Mouse (Mus musculus) stomach, embryonic 16.5 days (tissue): ENCODE data around the gene Dhx15. TPM values are rescaled to one million over a fixed set of nuclear protein-coding genes. Genes with fewer than 3 reads are reported as not detected.

Experiments
- ATAC-seq: fragments of 200-750 bp; cut with Nextera tagmentation; 2 replicates; pipeline ENCODE4 v1.8.0; 2017; ENCODE audit warnings: moderate number of reproducible peaks, moderate TSS enrichment; ENCODE audit not compliant: insufficient read depth, low FRiP score
- H3K27ac ChIP-seq: fragments of 300-500 bp; sonication (generic); 2 replicates; pipeline ENCODE4 v1.5.1; 2014; ENCODE audit warnings: low read length
- H3K27me3 ChIP-seq: fragments of 300-500 bp; sonication (generic); 2 replicates; pipeline ENCODE4 v1.6.1; 2014; ENCODE audit warnings: low read length, control low read depth, mixed read lengths; ENCODE audit not compliant: control insufficient read depth, insufficient read depth
- H3K36me3 ChIP-seq: fragments of 300-500 bp; sonication (generic); 2 replicates; pipeline ENCODE4 v1.6.1; 2014; ENCODE audit warnings: low read length; ENCODE audit not compliant: control insufficient read depth, insufficient read depth
- H3K4me1 ChIP-seq: fragments of 300-500 bp; sonication (generic); 2 replicates; pipeline ENCODE4 v1.6.1; 2014; ENCODE audit warnings: low read length, control low read depth, mixed read lengths; ENCODE audit not compliant: control insufficient read depth, insufficient read depth
- H3K4me2 ChIP-seq: fragments of 300-500 bp; sonication (generic); 2 replicates; pipeline ENCODE4 v1.6.1; 2014; ENCODE audit warnings: low read depth, low read length, mixed read lengths
- H3K4me3 ChIP-seq: fragments of 300-500 bp; sonication (generic); replicated peaks from 2 replicates; pipeline ENCODE4 v1.5.1; 2014; ENCODE audit warnings: mild to moderate bottlenecking, low read length
- H3K9ac ChIP-seq: fragments of 300-500 bp; sonication (generic); 2 replicates; pipeline ENCODE4 v1.6.1; 2014; ENCODE audit warnings: low read length
- H3K9me3 ChIP-seq: fragments of 300-500 bp; sonication (generic); replicated peaks from 2 replicates; pipeline ENCODE4 v1.6.1; 2016; ENCODE audit warnings: low read length, control low read depth; ENCODE audit not compliant: control insufficient read depth
- WGBS: fragments of 180-500 bp; shearing (Covaris S2); extraction: QIAGEN DNeasy Blood & Tissue Kit; methylation state at CpG from one replicate; pipeline ENCODE4 v1.1.7; 2014; 5-methylcytosine and 5-hydroxymethylcytosine counted together
- polyA plus RNA-seq: library from polyadenylated mRNA; unstranded; fragments of >200 nt; fragmentation: Nextera tagmentation; extraction: Ambion mirVana; gene quantifications from 2 replicates; pipeline ENCODE4 v1.2.1, GENCODE M21; 2015

Gene Dhx15
- polyA plus RNA-seq, 1 experiment from 2014 or later = 142 TPM

DNA sequence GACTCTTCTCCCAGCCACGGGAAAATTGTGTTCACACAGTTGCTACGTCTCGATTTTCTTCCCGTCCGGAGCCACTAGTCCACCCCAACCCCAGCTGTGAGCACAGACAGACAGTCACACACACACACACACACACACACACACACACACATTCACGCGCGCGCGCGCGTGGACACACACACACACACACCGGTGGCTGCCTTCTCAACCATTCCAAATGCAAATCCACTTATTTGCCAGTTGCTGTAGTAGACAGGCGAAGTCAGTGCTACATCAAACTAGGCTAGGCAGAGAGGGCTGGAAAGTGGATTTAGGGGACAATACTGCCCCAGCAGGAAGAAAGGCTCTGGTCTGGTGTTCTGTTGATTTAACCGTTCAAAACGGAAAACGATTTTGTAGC, 73.9 kb downstream of the Dhx15 start:
- Histone ChIP-seq H3K9ac (no peak overlapping the region), H3K27ac (no peak overlapping the region), H3K36me3 (no peaks in the 10 kb centered on the region), H3K4me1 (peaks cover 14% of the 10 kb centered on the region; the same call in 1 of the 2 replicates), H3K4me2 (peak overlapping the region; percentile 100), H3K4me3 (peak overlapping the region; percentile 82), H3K9me3 (no peaks in the 10 kb centered on the region), H3K27me3 (peaks cover 18% of the 10 kb centered on the region; the same call in 1 of the 2 replicates)
- WGBS = 3% methylated on average over 17 of the region's 17 CpGs
- ATAC-seq = peak; percentile 3; the same call in 1 of the 2 replicates

GRCm38 (mm10) chr5:52115821-52116317, 74.4 kb downstream of the Dhx15 start:
- peak overlapping the region; percentile 76 for H3K9ac ChIP-seq
- H3K27ac ChIP-seq = peak overlapping the region; percentile 46
- under 1% methylated on average over 45 of the region's 53 CpGs for whole genome bisulfite sequencing
- H3K4me2 ChIP-seq = peak overlapping the region; percentile 100
- no peaks in the 10 kb centered on the region for H3K36me3 ChIP-seq
- H3K27me3 ChIP-seq = peaks cover 20% of the 10 kb centered on the region; the same call in 1 of the 2 replicates
- H3K9me3 ChIP-seq = no peaks in the 10 kb centered on the region
- peak overlapping the region; percentile 82 for H3K4me3 ChIP-seq
- peaks cover 14% of the 10 kb centered on the region; the same call in 1 of the 2 replicates for H3K4me1 ChIP-seq
- peak; percentile 71 for ATAC-seq

DNA sequence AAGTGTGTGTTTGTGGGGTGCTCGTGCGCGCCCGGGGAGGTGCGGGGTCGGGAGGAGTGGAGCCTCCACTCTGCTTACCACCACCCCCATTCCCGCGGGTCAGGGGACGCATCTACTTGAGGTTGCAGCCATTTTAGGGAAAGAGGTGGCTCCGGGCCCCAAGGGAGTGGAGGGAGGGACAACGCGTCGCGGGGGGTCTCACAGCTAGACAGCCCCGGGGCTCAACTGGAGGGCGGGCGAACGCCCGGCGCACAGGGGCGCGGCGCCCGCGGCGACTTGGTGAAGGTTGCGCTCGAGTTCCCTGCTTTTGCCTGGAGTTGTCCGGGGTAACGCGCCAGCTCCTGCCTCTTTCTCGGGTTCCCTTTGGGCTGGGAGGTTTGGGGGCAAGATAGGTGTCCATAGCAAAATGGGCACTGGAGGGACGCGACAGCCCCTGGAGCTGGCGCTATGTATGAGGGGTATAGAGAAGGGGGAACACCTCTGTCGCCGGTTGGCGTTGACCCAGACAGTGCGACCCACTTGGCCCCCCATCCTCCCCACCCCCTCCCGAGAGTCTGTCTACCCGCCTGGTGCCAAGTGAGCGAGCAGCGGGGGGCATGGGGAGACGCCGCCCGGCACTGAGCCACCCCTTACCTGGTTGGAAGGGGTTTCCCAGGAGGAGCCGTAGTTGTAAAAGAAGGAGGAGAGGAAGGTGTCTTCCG, 75.4 kb downstream of the Dhx15 start:
- Histone ChIP-seq H3K27ac (no peak overlapping the region), H3K9me3 (no peaks in the 10 kb centered on the region), H3K36me3 (no peaks in the 10 kb centered on the region), H3K4me1 (peaks cover 14% of the 10 kb centered on the region; the same call in 1 of the 2 replicates), H3K27me3 (peaks cover 23% of the 10 kb centered on the region; the same call in 1 of the 2 replicates), H3K4me2 (peak overlapping the region; percentile 100), H3K9ac (peak overlapping the region; percentile 76), H3K4me3 (peak overlapping the region; percentile 82)
- ATAC-seq = no peak
- WGBS = under 1% methylated on average over 48 of the region's 48 CpGs

DNA sequence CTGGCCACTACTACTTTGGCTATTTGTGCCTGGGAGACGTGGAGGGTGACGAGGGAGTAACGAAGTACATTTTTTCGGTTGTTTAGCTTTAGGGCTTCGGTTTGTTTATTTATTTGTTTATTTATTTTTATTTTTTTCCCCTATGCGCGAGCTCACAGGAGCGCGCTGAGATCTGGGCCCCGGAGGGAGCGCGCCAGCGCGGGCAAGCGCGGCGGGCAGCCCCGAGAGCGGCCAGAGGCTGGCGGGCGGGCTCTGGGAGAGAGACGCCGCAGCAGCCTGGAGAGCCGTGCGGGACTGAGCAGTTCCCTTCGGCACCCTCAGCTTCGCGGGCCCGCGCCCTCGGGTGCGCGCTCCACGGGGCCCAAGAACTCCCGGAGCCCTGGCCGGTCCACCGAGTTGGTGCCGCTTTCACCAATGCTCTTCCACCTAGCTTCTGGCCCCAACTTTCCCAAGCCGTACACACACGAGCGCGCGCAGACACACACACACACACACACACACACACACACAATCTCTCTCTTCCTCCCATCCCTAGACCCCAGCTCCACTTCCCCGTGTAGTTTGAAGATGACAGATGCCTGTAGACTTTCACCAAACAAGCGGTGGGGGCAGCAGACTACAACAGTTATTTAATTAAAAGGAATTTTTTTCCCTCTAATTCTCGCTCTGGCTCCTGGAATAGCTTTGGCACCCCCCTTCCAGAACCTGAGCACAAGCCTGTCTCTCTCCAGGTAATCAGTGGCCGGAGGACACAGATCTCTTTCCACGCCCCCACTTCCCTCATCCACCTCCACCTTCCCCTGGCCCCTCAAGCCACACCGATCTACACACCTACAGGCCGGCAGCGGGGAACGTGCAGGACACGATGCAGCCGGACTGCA, 76.2 kb downstream of the Dhx15 start:
- peak overlapping the region; percentile 82 for H3K4me3 ChIP-seq
- H3K36me3 ChIP-seq = no peaks in the 10 kb centered on the region
- H3K9me3 ChIP-seq = no peaks in the 10 kb centered on the region
- H3K4me1 ChIP-seq = peaks cover 14% of the 10 kb centered on the region; the same call in 1 of the 2 replicates
- no peak overlapping the region for H3K27ac ChIP-seq
- H3K27me3 ChIP-seq = peaks cover 23% of the 10 kb centered on the region; the same call in 1 of the 2 replicates
- ATAC-seq = peak; percentile 10; the same call in 1 of the 2 replicates
- peak overlapping the region; percentile 100 for H3K4me2 ChIP-seq
- H3K9ac ChIP-seq = peak overlapping the region; percentile 76
- under 1% methylated on average over 52 of the region's 54 CpGs for WGBS

- Histone ChIP-seq H3K9me3 (no peaks in the 10 kb centered on the region), H3K9ac (peak overlapping the region; percentile 68), H3K4me3 (peak overlapping the region; percentile 82), H3K4me1 (peaks cover 14% of the 10 kb centered on the region; the same call in 1 of the 2 replicates), H3K27ac (no peak overlapping the region), H3K4me2 (peak overlapping the region; percentile 100), H3K27me3 (peaks cover 19% of the 10 kb centered on the region; the same call in 1 of the 2 replicates), H3K36me3 (no peaks in the 10 kb centered on the region)
- WGBS = under 1% methylated on average over 73 of the region's 73 CpGs
- ATAC-seq = no peak; the same call in 1 of the 2 replicates
Observed at GRCm38 (mm10) chr5:52112953-52113841, 77.1 kb downstream of the Dhx15 start.

- H3K36me3 ChIP-seq = no peaks in the 10 kb centered on the region
- no peak overlapping the region for H3K27ac ChIP-seq
- no peak for ATAC-seq
- H3K9me3 ChIP-seq = no peaks in the 10 kb centered on the region
- H3K4me2 ChIP-seq = peak overlapping the region; percentile 100
- H3K4me3 ChIP-seq = peak overlapping the region; percentile 82
- 27% methylated on average over 16 of the region's 16 CpGs for WGBS
- H3K27me3 ChIP-seq = peaks cover 20% of the 10 kb centered on the region; the same call in 1 of the 2 replicates
- H3K4me1 ChIP-seq = peaks cover 14% of the 10 kb centered on the region; the same call in 1 of the 2 replicates
- H3K9ac ChIP-seq = no peak overlapping the region
Observed at GRCm38 (mm10) chr5:52112191-52112760, 78.0 kb downstream of the Dhx15 start.

DNA sequence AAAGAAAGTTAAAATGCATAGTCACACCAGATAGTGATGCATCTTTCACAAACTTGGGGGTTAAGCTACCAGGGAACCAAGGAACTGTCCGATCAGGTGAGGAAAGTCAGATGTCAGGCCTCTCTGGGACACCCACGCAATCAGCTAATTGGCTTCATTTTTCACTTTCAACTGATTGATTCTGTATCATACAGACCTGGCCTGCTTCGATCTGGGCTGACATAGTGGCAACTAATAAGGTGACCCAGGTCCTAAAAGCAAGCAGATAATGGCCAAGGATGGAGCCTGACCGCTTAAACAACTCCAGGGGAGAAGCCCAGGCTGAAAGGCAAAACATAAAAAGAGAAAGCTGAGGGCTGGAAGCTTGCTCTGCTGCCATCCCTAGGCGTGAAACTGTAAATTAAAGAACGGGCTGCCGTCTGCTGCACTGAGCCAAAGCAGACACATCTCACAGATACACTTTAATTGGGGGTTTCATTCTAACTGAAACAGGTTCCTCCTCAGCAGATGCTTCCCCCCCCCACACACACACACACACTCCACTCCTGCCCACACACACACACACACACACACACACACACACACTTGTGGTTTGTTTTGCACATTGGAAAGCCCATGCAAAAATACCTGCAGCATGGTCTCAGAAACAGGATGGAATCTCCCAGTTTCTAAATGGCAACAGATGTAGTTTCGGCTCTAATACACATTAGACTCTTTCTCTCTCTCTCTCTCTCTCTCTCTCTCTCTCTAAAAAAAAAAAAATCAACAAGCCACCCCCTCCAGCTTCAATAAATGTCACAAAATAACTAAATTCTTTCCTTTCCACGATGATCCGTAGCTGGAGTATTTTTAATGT, 79.3 kb downstream of the Dhx15 start:
- Histone ChIP-seq H3K4me3 (no peak overlapping the region), H3K27me3 (peaks cover 20% of the 10 kb centered on the region; the same call in 1 of the 2 replicates), H3K27ac (no peak overlapping the region), H3K9me3 (no peaks in the 10 kb centered on the region), H3K36me3 (no peaks in the 10 kb centered on the region), H3K4me2 (no peak overlapping the region), H3K9ac (no peak overlapping the region), H3K4me1 (peaks cover 14% of the 10 kb centered on the region; the same call in 1 of the 2 replicates)
- 64% methylated on average over 10 of the region's 10 CpGs for WGBS
- no peak for ATAC-seq
